Mouse (Mus musculus): ENCODE measurements around the gene Fut1. TPM values are rescaled to one million over a fixed set of nuclear protein-coding genes. Genes with fewer than 3 reads are reported as not detected.
A peak's percentile ranks its signal among the peaks of the same experiment; 100 is the strongest.
"Not testable (repeated sequence)": the region's sequence is repeated elsewhere in the genome, so short reads cannot be mapped to it uniquely, and the experiment has no call there.

Fut1 gene
- total RNA-seq, 2 experiments from 2014 or later = 0.21 TPM; not detected in 1

DNA sequence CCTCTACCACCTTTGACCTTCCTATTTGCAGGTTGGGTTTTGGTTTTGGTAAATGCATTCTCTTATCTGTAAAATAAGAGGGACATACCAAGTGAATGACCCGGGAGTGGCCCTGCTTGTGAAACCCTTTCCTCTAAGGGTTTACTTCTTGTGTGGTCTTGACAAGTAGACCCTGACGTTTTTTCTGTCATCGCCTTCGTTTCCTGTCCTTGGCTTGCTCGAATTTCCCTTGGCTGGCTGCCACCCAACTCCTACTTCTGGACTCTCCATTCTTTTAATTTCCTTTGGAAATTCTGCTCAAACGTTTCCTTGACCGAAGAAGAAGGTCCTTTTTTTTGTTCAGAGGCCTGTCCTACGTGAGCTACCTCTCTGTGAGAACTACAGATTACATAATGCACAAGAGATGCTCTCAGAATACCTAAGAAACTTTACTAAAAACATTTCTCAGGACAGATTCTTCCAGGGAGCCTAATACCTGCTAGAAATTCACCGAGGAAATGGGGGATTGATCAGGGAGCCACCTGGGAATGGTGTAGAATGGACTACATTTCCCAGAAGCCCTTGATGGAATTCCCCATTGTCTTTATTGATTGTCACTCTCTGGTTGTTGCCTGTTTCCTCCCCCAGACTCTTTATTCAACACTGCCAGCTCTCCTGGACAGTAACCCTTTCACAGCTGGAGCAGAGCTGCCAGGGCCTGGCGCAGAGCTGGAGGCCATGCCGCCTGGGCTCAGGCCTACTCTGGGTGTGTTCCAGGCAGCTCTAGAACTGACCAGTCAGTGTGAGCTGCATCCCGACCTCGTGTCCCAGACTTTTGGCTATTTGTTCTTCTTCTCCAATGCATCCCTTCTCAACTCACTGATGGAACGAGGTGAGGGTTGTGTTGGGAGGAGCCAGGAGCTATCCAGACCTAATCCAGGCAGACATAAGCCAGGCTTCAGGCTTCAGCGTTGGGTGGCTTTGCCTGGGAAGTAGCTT, 18.9 kb downstream of the Fut1 start:
- DNase-seq (ENCODE audit: low spot score in 2 of 2) = no peak
- intact Hi-C loops (cut with DNase I) = no loop called here

DNA sequence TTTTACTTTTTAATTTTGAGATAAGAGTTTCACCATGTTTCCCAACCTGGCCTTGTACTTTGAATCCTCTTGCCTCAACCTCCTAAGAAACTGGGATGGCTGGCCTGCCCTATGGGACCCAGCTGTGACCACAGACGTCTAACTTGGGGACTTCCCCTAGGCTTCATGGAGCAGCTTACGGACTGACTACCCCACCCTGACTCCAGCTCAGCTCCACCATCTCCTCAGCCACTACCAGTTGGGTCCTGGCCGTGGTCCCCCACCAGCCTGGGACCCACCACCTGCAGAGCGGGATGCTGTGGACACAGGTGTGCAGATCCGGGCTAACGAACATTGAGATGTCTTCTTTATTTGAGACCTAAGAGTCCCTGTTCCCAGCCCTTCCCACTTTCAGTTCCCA, 20.6 kb downstream of the Fut1 start:
- intact Hi-C loops (cut with DNase I) = no loop called here
- no peak for DNase-seq (ENCODE audit: low spot score in 2 of 2)

DNA sequence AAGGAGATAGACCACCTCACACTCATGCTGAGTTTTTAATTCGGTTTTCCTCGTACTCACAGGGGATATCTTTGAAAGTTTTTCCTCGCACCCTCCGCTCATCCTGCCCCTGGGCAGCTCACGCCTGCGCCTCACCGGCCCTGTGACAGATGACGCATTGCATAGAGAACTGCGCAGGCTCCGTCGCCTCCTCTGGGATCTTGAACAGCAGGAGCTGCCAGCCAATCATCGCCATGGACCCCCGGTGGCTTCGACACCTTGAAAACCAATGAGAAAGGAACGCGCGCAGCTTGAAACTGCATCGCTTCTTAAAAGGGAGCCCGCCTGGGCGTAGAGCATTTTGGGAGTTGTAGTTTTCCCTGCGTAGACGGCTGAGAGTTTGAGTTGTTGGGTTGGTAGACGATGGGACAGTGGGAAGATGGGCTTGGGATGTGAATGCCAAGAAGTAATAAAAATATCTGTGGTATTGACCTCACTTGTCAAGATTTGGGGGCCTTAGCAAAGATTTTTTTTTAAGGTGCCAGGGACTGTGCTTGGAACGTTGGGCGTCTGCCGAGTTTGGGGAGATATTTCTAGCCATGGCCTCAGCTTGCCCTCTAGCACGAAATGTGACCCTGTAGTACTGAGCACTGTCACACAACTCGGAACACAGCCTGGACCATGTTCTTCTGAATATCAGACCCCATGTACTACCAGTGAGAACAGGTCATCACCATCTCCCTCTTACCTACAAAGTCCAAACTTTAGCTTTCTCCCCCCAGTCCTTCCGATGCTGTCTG, 21.7 kb downstream of the Fut1 start:
- intact Hi-C loops (cut with DNase I) = no loop called here

DNA sequence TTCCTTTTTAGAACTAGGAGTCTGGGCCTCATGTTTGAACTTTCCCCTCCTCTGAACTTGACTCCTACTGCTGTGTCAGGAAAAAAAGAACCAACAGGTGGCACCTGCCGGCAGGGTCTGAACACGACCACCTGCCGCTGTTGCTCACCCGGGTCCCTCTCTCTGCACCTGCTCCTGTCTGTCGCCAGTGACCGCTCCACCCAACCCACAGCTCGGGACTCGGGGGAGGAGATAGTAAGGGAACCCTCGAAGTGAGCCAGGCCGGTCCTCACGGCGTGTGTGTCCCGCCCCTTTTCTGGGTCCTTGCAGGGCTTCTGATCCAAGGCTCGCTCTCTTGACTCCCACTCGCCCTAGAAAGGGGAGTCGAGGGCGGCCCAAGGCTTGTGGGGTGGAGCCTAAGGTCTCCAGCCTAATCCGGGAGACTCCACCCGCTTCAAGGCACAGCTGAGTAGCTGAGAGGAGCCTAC, 22.5 kb downstream of the Fut1 start, which contains the start of gene Mamstr:
Mamstr (plus strand) TSS at position 417 of the 467 bp plus-strand sequence.
- no peak for DNase-seq (ENCODE audit: low spot score in 2 of 2)
- intact Hi-C loops (cut with DNase I) = no loop called here

More for the DNA sequence above, 21.7 kb downstream of the Fut1 start:
- DNase-seq (ENCODE audit: low spot score in 2 of 2) = peak; percentile 94 to 99

DNA sequence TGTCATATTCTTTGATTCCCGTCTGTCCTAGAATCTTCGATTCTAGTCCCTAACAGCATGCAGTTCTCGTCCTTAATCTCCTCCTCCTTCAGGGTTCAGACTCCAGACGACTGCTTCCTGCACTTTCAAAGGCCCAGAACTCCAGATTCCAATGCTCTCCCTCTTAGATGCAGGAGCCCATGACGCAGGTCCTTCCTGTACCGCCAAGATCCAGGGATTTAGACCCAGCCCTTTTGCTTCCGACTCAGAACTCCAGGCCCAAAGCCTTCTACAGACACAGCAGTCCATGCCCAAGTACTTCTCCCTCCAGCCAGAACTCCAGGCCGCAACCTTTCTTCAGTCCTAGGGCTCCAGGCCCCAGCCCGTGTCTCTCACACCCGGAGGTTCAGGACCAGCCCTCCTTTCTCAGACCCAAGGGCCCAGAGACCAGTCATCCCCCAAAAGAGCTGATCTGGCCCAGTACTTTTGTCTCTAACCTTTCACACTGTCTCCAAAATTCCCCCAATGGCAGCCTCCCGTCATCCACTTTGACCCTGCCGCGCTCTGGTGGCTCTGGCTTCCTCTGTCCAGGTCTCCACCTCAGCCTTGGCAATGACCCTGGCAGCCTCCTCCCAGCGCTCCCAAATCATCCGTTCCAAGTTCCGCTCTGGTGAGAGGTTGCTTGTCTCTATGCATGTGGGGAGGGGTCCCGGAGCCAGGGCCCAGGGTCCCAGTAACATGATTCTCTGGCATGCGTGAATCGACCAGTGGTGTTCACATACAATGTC, 23.3 kb downstream of the Fut1 start:
- intact Hi-C loops (cut with DNase I) = no loop called here
- DNase-seq (ENCODE audit: low spot score in 2 of 2) = no peak

DNA sequence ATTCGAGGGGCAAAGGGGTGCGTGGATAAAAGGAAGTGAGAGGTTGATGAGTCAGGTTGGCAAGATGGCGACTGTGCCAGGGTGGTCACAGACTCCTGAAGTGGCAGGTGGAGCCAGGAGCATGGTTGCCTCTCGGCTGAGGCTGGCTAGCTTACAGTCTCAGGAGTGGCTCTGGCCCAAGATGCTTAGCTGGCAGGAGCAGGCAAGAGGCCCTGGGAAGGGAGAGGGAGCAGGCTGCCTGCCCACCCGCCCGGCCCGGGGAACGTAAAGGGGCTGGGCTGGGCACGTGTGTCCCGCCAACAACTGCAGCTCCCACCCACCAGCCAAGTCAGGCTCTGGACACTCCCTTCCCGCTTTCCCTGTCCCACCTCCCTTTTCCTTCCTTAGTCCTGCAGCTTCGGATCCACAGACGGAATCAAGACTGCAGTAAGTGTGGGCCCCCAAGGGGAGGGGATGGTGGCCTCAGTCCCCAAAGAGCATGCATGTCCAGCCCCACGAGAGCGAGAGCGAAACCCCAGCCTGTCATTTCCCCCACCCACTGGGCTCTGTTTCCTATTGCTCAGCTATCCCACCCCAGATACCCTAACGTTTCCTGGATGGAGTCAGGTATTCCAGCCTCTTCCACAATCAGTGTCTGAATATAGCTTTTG, 24.4 kb downstream of the Fut1 start:
- intact Hi-C loops (cut with DNase I) = no loop called here
- DNase-seq (ENCODE audit: low spot score in 2 of 2) = no peak

DNA sequence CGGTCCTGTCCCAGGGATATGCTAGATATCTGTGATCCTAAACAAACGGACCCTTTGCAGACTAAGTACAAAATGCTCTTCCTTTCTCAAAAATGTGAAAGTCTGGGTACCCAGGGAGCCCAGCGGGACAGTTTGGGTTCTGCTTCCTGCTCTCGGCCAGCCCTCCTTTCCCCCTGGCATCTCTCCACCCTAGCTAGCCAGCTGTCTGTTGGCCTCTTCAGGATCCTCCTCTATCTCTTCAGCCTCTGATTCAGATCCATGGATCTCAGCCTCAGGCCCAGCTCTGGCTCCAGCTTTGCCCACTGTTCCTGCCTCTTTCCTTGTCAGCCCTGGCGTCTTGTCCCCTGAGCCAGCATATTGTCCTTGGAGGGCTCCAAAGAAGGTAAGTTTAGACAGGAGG, 25.0 kb downstream of the Fut1 start:
- no peak for DNase-seq (ENCODE audit: low spot score in 2 of 2)
- intact Hi-C loops (cut with DNase I) = no loop called here

DNA sequence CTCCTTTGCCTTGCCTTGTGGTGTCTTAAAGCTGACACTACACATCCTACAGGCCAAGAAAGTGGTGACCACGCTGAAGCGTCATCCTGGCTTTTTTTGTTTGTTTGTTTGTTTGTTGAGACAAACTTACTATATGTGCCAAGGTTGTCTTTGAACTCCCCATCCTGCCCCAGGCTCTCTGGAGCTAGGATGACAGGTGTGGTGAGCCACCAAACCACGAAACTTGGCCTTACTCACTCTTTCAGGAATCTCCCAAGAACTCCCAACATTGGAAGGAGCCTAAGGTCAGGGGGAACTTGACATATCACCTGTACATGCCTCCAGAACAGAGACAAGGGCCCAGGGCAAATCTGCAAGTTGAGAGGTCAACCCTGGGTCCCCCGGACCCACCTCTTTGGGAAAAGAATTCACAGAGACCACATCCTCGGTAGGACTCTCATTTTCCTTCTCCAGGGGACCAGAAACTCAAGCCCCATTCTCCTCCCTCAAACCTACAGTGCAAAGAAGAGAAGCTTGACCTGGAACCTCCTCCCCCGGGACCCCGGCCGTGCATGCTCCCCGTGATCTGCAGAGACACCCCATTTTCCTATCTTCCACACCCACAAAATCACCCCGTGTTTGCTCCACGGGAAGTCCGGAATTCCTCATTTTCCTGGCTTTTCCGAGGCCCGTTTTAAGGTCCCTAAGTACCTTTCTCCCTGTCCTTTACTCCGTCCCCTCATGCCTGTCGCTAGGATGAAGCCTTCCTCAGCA, 25.6 kb downstream of the Fut1 start:
- DNase-seq (ENCODE audit: low spot score in 2 of 2) = no peak
- intact Hi-C loops (cut with DNase I) = no loop called here

DNA sequence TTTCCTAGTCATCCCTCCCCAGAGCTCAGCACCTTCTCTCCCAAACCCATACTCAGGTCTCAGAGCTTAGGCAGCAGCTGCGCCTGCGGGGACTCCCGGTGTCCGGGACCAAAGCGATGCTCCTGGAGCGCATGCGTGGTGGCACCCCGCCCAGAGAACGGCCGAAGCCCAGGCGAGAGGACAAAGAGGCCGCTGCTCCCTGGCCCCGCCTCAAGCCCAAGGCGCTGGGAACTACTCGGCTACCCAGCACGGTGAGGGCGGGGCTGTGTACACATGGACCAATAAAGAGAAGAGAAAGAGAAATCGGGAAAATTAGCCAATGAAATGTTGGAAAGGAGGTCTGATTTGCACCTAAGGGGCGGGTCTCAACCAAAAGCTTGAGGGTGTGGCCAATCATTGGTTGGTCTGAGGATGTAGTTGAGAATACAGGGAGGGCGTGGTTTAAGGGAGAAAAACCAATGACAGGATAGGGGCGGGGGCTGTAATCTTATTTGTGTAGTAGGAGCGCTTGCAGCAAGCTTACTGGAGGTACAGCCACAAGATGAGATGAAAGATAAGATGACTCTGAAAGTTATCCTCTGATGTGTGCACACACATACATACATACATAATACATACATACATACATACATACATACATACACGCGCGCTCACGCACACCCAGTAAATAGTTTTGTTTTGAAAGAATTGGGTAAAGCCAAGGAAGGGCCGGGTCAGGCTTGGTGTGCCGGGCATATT, 26.5 kb downstream of the Fut1 start:
- intact Hi-C loops (cut with DNase I) = no loop called here
- DNase-seq (ENCODE audit: low spot score in 2 of 2) = peak; percentile 90 to 97

DNA sequence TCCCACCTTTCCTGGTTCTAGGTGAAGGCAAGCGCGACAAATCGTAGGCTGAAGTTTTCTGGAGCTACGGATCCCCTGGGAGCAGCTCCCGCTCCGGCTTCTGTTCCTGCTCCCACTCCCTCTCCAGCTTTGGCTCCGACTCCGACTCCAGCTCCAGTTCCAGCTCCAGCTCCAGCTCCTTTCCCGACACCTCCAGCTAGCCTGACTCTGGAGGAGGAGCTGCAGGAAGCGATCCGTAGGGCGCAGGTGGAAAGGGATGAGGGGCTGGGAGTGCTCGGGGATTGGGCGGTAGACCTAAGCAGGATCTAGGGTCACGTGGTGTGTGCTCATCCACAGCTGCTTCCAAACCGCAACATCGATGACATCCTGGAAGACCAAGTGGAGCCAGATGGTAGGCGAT, 27.1 kb downstream of the Fut1 start:
- DNase-seq (ENCODE audit: low spot score in 2 of 2) = peak; percentile 68 to 87
- intact Hi-C loops (cut with DNase I) = no loop called here

DNA sequence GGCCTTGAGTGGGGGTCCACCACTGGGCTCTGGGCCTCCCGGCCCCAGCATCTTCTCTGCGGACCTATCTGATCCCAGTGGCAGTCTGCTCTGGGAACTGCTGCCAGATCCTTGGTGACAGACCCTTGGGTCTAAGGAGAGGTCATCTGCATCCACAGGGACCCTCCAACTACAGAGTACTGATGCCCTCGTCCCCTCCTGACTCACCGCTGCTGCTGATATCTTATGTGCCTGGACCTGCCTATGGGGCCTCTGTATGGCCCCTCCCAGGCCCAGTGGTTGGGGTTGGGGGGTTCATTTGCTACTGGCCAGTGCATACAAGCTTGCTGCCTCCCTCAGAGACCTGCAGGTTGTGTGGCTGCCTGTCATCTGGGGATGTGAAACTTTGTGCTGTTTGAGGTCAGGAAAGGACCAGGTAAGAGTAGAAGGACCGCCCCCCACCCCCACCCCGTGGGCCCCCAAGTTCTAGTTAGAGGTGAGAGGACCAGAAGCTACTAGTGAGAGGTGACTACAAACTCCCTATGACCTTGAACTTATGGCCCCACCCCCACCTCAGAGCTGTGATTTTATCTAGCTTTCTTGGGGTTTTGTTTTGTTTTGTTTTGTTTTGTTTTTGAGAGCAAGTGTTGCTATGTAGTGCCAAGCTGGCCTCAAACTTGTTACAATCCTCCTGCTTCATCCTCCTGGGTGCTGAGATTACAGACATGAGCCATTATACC, 27.9 kb downstream of the Fut1 start:
- intact Hi-C loops (cut with DNase I) = no loop called here

DNA sequence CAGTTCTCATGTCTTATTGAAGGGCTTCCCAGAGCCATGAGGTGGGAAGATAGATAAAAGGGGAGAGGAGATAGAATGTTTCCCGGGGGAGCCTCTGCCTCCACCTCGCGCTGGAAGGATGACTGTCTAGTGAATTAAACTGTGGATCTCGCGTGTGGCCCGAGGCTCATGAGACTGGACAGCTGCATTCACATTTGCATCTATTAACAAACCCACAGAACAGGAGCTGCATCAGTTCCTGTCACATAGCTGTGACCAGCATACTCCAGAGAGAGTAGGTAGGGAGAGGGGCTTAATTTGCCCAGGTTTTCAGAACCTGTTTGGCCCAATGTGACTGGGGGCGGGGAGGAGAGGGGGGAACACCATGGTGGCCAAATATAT, 28.5 kb downstream of the Fut1 start:
- intact Hi-C loops (cut with DNase I) = no loop called here
- DNase-seq (ENCODE audit: low spot score in 2 of 2) = no peak

More for the DNA sequence above, 27.9 kb downstream of the Fut1 start:
- no peak for DNase-seq (ENCODE audit: low spot score in 2 of 2)

DNA sequence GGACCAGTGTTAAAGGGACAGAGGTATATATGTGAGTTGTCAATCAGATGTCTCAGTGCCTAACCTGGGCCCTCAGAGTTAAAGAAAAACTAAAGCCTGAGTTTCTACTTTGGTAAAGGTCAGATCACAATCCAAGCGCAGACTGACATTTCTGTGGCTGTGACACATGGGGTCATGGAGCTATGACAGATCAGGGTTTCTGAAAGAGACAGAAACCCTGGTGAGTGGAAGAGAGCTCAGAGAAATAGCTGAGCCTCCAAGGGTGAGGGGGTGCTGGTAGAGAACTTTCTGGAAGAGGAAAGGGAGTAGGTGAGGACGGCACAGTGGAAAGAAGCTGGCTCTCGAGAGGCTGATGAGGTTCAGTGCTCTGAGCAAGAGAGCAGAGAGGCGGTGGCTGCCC, 29.6 kb downstream of the Fut1 start:
- no peak for DNase-seq (ENCODE audit: low spot score in 2 of 2)
- intact Hi-C loops (cut with DNase I) = no loop called here

DNA sequence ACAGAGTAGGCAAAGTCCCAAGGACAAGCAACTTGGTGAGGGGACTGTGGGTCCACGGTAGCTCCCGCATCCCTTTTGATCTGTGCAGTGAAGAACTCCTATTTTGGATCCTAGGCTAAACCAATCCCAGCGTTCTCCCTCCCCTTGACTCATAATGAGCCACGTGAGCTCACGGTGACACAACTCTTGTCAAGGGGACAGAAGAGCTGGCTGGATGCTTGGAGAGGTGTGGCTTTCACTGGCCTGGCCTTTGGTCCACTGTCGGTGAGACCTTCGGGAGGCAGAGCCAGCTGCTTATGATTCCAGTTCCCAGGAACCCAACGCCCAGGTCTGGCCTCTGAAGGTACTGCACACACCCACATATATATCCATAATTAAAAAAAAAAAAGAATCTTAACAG, 32.3 kb downstream of the Fut1 start:
- intact Hi-C loops (cut with DNase I) = no loop called here
- no peak for DNase-seq (ENCODE audit: low spot score in 2 of 2)

DNA sequence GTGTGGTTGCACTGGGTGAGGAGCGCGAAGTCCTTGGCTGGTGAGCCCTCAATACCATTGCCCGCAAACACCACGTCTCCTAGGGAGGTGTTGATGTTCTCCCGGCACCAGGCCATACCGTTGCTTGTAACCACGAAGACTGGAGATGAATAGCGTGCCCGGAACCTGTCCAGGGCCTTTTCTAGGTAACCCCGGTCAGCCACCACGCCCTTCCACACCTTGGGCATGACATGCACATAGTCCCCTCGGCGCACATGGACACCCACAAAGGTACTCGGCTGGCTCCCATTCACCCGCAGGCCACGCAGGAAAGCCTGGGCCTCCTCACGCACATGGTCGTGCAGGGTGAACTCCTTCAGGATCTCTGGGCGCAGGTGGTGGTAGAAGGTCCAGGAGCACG, 33.4 kb downstream of the Fut1 start:
- DNase-seq (ENCODE audit: low spot score in 2 of 2); intact Hi-C loops (cut with DNase I): not testable (repeated sequence)

DNA sequence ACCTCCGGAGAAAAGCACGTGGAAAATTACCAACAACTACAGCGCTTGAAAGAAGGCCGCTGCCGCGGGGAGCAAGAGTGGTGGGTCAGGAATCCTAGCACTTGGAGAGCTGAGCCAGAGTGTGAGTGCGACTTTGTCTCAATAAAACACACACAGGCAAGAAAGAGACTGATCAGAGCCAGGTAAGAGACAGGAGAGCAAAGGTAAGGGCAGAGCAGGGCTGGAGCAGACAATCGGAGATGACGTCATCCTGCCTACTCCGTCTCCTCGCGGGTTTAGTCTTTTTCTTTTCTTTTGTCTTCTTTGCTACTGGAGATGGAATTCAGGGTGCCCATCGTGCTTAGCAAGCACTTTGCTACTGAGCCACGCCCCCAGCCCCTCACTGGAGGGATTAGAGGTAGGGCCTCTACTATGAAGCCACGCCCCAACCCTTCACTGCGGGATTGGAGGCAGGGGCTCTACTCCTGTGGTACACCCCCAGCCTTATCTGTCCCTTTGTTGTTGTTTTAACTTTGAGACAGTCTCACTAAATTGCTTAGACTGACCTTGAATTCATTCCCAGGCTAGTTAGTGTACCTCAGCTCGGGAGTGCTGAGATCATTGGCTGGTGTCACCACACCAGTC, 37.4 kb downstream of the Fut1 start:
- no peak for DNase-seq (ENCODE audit: low spot score in 2 of 2)
- intact Hi-C loops (cut with DNase I) = no loop called here

All from left cerebral cortex, postnatal 25 days (tissue).